Mouse (Mus musculus): Measurements from ENCODE around the gene Gimd1. TPM values are rescaled to one million over a fixed set of nuclear protein-coding genes. Genes with fewer than 3 reads are reported as not detected.

Gimd1 gene
- total and polyA plus RNA-seq, 3 experiments = not detected

GRCm38 (mm10) chr3:132628741-132629140 lies 879 bp upstream of the Gimd1 start:
- no peak overlapping the region for H3K27ac ChIP-seq (ENCODE audit: control insufficient read depth, low read depth, low read length)
- no peaks in the 10 kb centered on the region for H3K36me3 ChIP-seq (ENCODE audit: control insufficient read depth in 1 of 2, insufficient read depth in 2 of 2, low read length in 2 of 2)
- H3K79me2 ChIP-seq (ENCODE audit: control insufficient read depth, insufficient read depth, low read length, poor library complexity) = no peaks in the 10 kb centered on the region
- no peak overlapping the region for H3K9ac ChIP-seq (ENCODE audit: control insufficient read depth, low read depth, low read length, poor library complexity, severe bottlenecking)
- H3K4me1 ChIP-seq (ENCODE audit: control insufficient read depth in 1 of 2, insufficient read depth in 2 of 2, low read length in 2 of 2) = no peaks in the 10 kb centered on the region
- no peaks in the 10 kb centered on the region for H3K27me3 ChIP-seq (ENCODE audit: control insufficient read depth in 1 of 2, insufficient read depth in 2 of 2, low read length in 2 of 2)
- no peaks in the 10 kb centered on the region for H3K9me3 ChIP-seq (replicated peaks; ENCODE audit: insufficient read depth, low read length)
- TF ChIP-seq NRF1 (IDR thresholded peaks at IDR 0.05; ENCODE audit: insufficient read depth, low read depth, low read length, poor library complexity, severe bottlenecking) (no peak), E2F4 (IDR thresholded peaks at IDR 0.05; ENCODE audit: borderline replicate concordance, low read depth, low read length) (no peak), HCFC1 (IDR thresholded peaks at IDR 0.05; ENCODE audit: low read depth, low read length) (no peak), TBP (IDR thresholded peaks at IDR 0.05; ENCODE audit: low read depth, low read length) (no peak), NELFE (IDR thresholded peaks at IDR 0.05; ENCODE audit: low read depth, low read length) (no peak), CHD1 (IDR thresholded peaks at IDR 0.05; ENCODE audit: low read depth, low read length) (no peak), USF2 (IDR thresholded peaks at IDR 0.05; ENCODE audit: borderline replicate concordance in 1 of 2, insufficient read depth in 1 of 2, low read depth in 1 of 2, low read length in 2 of 2) (no peak), JUND (IDR thresholded peaks at IDR 0.05; ENCODE audit: low read depth, low read length) (no peak)
- DNase-seq (ENCODE audit: low read depth, low spot score) = no peak
- no peak overlapping the region for H3K4me3 ChIP-seq (ENCODE audit: control insufficient read depth in 1 of 2, insufficient read depth in 1 of 2, low read depth in 2 of 2, low read length in 2 of 2)

DNA sequence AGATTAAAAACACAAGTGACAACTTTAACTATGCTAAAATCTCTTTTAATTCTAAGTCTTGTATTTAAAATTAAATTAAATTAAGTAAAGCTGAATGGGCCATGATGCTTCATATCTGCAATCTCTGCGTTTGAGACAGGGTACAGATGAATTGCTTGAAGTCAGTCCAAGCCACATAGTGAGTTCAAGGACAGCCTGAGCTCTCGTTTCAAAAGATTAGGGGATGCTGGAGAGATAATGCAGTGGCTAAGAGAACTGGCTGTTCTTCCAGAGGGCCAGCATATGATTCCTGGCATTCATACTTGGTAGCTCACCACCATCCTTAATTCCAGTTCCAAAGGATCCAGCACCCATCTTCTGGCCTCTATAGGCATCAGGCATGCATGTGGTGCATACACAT lies 3.6 kb downstream of the Gimd1 start:
- TF ChIP-seq NELFE (IDR thresholded peaks at IDR 0.05; ENCODE audit: low read depth, low read length) = no peak
- TF ChIP-seq ZNF384 (IDR thresholded peaks at IDR 0.05; ENCODE audit: low read depth, low read length) = no peak
- TF ChIP-seq KAT2A (conservative IDR thresholded peaks at IDR 0.05; ENCODE audit: low read depth, low read length) = no peak
- no peak for TF ChIP-seq POLR2AphosphoS2 (IDR thresholded peaks at IDR 0.05; ENCODE audit: low read length)
- no peak for TF ChIP-seq TAL1 (IDR thresholded peaks at IDR 0.05; ENCODE audit: low read length)
- no peak for TF ChIP-seq POLR2AphosphoS5 (IDR thresholded peaks at IDR 0.05; ENCODE audit: borderline replicate concordance, low read depth, low read length)
- TF ChIP-seq MAZ (IDR thresholded peaks at IDR 0.05; ENCODE audit: low read depth, low read length) = no peak
- TF ChIP-seq CHD1 (IDR thresholded peaks at IDR 0.05; ENCODE audit: low read depth, low read length) = no peak
- TF ChIP-seq ZC3H11A (IDR thresholded peaks at IDR 0.05; ENCODE audit: low read depth, low read length) = no peak
- TF ChIP-seq MAX (IDR thresholded peaks at IDR 0.05; ENCODE audit: low read length) = no peak
- no peak for TF ChIP-seq MXI1 (IDR thresholded peaks at IDR 0.05; ENCODE audit: low read depth, low read length)
- no peak for TF ChIP-seq GABPA (IDR thresholded peaks at IDR 0.05; ENCODE audit: low read depth, low read length)
- TF ChIP-seq E2F4 (IDR thresholded peaks at IDR 0.05; ENCODE audit: borderline replicate concordance, low read depth, low read length) = no peak
- no peak for TF ChIP-seq NRF1 (IDR thresholded peaks at IDR 0.05; ENCODE audit: insufficient read depth, low read depth, low read length, poor library complexity, severe bottlenecking)
- no peak for TF ChIP-seq HCFC1 (IDR thresholded peaks at IDR 0.05; ENCODE audit: low read depth, low read length)
- no peak for TF ChIP-seq USF1 (IDR thresholded peaks at IDR 0.05; ENCODE audit: low read depth, low read length)
- Histone ChIP-seq H3K9me3 (replicated peaks; ENCODE audit: insufficient read depth, low read length) (no peaks in the 10 kb centered on the region), H3K36me3 (ENCODE audit: control insufficient read depth in 1 of 2, insufficient read depth in 2 of 2, low read length in 2 of 2) (no peaks in the 10 kb centered on the region), H3K27me3 (ENCODE audit: control insufficient read depth in 1 of 2, insufficient read depth in 2 of 2, low read length in 2 of 2) (no peaks in the 10 kb centered on the region), H3K4me3 (ENCODE audit: control insufficient read depth in 1 of 2, insufficient read depth in 1 of 2, low read depth in 2 of 2, low read length in 2 of 2) (no peak overlapping the region), H3K9ac (ENCODE audit: control insufficient read depth, low read depth, low read length, poor library complexity, severe bottlenecking) (no peak overlapping the region), H3K27ac (ENCODE audit: control insufficient read depth, low read depth, low read length) (no peak overlapping the region), H3K4me1 (ENCODE audit: control insufficient read depth in 1 of 2, insufficient read depth in 2 of 2, low read length in 2 of 2) (no peaks in the 10 kb centered on the region), H3K79me2 (ENCODE audit: control insufficient read depth, insufficient read depth, low read length, poor library complexity) (no peaks in the 10 kb centered on the region)
- no peak for DNase-seq (ENCODE audit: low read depth, low spot score)
